Mouse (Mus musculus) right cerebral cortex, postnatal 4 days (tissue): ENCODE data around the gene Chaf1a.
"Not testable (repeated sequence)": the region's sequence is repeated elsewhere in the genome, so short reads cannot be mapped to it uniquely, and the experiment has no call there.

Experiments
- DNase-seq: peaks from one replicate; pipeline ENCODE4 v3.0.0-alpha.2; 2022

Gene Chaf1a

DNA sequence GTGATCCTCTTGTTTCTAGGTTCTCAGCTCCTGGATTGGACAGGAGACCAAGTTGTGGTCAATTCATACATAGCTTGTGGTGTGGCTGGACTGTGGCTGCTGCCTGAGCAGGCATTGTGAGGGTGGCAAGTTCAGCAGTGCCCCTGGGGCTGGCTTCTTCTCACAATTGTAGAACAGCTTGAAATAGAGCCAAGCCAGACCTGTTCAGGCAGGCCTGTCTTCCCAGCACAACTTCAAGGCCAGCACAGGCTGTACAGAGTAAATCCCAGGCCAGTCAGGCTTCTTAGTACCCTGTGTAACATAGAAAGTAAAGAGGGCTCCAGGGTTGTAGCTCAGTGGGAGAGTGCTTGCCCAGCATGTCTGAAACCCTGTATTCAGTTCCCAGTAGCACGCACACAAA, 52.6 kb downstream of the Chaf1a start:
- DNase-seq: no peak

DNA sequence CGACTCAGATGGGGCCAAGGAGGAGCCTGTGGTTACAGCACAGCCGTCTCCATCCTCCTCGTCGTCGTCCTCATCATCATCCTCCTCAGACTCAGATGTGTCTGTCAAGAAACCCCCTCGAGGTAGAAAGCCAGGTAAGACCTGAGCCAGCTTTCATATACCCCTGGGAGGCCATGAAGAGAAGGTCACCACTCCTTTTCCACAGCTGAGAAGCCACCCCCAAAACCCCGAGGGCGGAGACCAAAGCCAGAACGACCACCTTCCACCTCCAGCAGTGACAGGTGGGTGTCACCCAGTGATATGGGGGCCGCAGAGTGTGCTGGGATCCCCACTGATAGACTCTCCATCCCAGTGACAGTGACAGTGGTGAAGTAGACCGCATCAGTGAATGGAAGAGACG, 56.6 kb downstream of the Chaf1a start:
- DNase-seq: no peak

DNA sequence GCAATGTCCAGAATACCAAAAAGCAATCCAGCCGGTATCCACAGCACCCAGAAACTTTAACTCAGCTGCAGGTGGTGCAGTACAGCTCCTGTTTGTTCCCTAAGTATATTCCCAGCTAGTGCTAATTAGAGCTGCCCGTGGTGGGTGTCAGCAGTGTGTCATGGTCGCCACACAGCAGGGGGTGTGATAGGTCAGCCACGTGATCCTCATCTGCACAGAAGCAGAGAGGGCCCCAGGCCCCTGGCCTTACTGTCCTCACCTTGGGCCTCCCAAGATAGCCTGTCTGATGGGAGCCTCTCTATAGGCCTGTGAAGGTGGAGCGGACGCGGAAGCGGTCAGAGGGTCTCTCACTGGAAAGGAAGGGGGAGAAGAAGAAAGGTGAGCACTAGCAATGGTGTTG, 57.9 kb downstream of the Chaf1a start:
- DNase-seq: no peak

DNA sequence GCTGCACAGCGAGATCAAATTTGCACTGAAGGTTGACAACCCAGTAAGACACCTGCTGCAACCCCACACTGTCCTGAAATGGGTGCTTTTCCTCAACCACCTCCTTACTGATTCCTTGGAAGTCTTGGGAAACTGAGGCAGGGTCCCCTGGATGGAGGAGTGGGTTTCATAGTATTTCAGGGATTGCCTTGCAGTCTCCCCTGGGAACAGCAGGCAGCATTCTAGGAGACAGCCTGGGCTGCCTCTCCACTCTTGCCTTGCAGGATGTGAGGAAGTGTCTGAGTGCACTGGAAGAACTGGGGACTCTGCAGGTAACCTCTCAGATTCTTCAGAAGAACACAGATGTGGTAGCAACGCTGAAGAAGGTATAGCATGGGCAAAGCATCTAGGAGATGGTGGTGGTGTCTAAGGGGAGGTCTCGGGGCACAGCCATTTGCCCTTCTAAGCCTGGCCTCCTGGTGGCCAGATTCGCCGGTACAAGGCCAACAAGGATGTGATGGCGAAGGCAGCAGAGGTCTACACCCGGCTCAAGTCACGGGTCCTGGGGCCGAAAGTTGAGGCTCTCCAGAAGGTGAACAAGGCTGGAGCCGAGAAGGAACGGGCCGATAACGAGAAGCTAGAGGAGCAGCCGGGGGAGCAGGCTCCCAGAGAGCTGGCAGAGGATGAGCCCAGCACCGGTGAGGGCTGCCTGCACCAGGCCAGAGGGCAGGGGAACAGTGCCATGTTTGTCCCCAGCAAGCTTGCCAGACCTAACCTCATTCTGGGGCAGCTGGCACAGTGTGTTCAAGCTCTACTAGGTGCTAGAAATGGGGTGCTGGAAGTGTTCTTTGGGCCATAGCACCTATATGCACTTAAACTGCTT, 58.7 kb downstream of the Chaf1a start:
- DNase-seq: no peak

DNA sequence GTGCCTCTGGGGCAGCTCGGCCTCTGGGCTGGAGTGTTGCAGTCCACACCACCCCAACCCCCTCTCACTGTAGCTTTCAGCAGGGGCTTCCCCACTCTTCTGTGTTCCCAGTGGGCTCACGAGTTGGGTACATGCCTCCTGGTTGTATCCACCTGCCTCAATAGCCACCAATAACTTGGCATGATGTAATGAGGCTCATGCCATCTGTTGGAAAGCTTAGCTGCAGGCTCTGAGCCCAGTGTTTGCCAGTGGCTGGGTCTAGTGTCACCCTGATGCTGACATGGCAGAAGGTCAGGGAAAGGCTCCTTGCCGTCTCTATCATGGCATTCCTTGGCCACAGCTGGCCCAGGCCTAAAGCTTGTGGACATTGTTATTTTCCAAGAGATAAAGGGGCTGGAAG, 60.6 kb downstream of the Chaf1a start:
- no peak for DNase-seq

DNA sequence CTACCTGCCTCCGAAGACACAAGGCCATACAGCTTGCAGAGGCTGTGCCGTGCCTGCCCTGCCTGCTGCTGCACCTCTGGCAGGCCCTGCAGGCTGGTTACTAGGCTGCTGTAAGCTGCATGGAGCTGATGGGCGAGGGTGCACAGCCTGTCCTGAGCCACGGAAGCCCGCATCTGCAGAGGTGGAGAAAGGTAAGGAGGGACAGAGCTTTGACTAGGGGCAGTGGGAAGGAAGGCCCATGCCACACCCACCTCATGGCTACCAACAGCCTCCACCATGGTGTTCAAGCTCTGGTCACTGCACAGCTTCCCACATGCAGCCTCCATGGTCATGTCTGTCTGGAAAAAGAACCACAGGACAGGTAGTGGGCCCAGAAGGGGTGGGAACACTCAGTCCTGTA, 61.9 kb downstream of the Chaf1a start:
- no peak for DNase-seq

DNA sequence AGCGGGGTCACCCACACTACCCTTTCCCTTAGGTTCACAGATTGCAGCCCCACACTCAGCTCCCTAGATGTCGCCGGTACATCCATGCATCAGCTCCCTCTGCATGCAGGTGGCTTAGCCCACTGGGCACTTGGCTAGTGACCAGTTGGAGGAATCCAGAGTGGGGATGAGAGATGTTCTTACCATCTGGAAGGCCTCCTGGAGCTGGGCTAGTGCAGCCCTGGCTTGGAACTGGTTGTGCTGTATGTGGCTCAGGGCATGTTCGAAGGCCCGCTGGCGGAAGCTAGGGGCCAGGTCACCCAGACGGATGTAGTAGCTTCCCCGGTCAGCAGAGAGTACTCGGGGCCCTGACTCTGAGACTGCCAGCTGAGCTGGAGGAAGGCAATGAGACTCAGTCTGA, 62.7 kb downstream of the Chaf1a start:
- DNase-seq: no peak

DNA sequence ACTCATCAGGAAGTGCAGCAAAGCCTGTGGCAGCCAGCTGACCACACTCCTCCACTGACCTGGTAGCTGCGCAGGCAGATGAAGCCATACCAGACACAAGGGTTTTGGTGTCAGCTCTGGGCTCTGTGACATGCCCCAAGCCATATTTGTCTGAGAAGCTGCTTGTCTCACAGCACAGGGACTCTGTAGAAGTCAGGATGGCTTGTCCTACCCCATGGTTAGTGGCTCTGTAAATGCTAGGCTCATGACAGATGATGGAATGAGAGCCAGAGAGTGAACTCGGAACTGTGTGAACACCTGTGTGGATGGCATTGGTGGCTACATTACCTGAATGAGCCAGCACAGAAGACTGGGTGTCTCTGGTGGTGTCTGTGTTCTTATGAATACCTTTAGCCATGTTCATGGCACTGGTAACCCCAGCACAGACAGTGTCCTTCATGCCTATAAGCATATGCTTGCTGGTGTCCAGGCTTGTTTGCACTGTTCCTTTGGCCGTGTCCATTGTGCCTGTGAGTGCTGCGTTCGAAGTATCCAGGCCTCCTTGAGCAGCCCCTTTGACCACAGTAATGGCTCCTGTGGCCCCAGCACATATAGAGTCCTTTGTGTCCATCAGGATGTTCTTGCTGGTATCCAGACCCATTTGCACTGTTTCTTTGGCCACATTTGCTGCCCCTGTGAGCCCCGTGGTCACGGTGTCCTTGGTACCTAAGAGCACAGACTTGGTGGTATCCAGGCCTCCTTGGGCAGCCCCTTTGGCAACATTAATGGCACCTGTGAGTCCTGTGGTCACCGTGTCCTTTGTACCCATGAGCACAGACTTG, 63.4 kb downstream of the Chaf1a start:
- no peak for DNase-seq

DNA sequence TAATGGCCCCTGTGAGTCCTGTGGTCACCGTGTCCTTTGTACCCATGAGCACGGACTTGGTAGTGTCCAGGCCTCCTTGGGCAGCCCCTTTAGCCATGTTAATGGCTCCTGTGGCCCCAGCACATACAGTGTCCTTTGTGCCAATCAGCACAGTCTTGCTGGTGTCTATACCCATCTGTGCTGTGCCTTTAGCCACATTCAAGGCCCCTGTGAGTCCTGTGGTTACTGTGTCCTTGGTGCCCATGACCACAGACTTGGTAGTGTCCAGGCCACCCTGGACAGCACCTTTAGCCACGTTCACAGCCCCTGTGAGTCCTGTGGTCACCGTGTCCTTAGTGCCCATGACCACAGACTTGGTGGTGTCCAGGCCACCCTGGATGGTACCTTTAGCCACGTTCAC, 64.6 kb downstream of the Chaf1a start:
- not testable (repeated sequence) for DNase-seq

DNA sequence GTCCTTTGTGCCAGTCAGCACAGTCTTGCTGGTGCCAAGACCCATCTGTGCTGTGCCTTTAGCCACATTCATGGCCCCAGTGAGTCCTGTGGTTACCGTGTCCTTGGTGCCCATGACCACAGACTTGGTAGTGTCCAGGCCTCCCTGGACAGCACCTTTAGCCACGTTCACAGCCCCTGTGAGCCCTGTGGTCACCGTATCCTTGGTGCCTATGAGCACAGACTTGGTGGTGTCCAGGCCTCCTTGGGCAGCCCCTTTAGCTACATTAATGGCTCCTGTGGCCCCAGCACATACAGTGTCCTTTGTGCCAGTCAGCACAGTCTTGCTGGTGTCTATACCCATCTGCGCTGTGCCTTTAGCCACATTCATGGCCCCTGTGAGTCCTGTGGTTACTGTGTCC, 66.2 kb downstream of the Chaf1a start:
- not testable (repeated sequence) for DNase-seq

DNA sequence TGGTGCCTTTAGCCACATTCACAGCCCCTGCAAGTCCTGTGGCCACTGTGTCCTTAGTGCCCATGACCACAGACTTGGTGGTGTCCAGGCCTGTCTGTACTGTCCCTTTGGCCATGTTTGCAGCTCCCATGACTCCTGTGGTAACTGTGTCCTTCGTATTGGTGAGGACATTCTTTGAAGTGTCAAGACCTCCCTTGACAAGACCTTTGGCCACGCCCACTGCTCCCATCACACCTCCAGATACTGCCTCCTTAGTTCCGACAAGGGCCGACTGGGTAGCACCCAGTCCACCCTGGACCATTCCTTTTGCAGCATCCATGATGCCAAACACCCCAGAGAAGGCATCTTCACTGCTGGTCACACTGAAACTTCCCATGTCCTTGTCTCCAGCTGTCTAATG, 66.7 kb downstream of the Chaf1a start:
- DNase-seq: no peak

DNA sequence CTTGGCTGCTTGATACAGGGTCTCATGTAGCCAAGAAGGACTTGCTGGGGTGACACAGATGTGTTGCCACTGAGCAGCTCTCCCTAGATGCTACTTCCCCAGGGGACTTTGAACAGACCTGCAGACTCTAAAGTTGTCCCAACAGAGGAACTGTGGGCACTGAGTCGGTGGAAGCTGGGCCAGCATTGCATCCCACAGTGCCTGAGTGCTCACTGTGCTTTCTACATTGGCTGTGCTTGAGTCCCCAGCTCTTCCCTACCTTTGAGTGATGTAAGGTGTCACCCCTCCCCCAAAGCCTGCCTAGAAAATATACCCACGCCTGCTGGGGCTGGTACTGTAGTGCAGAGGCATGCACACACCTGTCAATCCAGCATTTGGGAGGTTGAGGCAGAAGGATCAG, 67.5 kb downstream of the Chaf1a start:
- no peak for DNase-seq

DNA sequence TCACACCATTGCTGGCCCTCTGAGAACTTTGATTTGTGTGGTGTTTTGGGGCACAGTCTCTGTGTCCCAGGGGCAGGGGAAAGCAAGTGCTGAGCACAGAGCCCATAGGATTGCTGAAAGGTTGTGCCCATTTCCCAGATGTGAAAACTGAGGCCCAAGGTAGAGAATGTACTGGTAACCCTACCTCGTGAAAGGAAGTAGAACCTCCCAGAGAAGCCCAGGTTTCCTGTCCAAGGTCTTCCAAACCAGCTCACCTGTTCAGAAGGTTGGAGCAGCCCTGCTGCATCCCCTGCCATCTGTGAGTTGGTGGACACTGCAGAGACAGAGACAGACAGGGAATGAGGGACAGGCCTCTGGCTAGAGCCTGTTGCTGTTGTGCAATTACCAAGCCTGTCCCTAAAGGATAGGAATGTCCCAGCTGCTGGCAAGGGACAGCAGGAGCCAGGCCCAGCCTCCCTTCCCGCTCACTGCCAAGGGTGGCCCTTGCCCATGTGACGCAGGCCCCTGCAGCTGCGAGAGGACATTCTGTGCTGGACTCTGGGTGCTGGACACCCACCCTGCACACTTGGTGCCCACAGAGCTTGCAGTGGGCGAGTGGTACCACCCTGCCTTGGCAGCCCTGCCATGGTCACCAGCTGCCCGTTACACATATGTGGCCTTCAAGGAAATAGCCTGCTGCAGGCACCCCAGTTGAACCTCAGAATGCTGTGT, 68.2 kb downstream of the Chaf1a start:
- no peak for DNase-seq

DNA sequence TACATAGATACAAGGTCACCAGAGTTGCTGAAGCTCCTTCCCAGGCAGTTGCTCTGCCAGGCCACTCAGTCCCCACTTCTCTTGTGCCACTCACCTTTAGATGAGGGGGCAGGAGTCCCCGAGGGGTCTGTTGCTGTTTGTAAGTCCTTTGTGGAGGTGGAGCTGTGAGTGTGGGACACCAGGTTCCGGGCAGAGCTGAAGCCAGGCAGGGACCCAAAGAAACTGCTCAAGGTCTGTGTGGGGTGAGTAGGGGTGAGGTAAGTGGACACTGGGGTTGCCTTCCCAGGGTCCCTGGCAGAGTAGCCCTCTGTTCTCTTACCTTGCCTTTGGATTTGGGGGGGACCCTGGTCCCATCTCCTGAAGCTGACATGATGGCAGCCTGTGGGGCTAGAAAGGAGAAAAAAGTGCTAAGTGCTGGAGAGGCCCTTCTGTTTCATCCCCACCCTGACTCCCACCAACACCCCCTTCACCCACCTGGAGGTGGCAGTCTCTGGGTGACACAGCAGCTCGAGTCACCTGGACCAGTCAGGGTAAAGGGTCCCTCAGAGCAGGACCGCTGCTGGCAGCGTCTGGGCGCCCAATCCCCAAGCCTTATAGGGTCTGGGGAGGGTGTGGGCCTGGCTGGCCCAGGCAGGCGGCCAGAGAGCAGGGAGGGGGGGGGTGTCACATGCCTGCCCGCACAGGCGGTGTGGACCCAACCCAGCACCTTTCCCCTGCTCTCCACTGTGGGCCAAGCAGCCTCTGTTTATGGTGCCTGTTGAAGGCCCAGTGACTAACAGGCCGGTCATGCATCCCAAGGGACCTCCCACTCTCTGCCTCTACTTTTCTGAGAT, 69.2 kb downstream of the Chaf1a start, which contains the start of gene Plin4:
Gene Plin4 (minus strand): TSS at position 585 of the 833 bp plus-strand sequence.
- DNase-seq: no peak

DNA sequence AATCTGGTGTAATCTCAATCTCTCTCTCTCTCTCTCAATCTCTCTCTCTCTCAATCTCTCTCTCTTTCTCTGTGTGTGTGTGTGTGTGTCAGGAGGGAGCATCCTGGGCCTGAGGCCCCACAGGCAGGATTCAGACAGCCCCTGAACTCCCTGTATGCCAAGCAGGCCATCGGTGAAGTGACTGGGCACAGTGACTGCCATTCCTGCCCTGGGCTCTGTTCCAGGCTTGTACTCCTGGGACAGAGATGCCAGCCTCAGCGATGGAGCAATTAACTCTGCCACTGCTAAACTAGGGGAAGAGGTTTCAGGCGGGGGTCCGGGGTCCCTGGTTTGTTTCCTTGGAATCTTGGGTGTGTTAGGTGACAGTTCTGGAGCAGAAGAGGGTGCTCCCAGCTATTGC, 70.3 kb downstream of the Chaf1a start:
- no peak for DNase-seq

DNA sequence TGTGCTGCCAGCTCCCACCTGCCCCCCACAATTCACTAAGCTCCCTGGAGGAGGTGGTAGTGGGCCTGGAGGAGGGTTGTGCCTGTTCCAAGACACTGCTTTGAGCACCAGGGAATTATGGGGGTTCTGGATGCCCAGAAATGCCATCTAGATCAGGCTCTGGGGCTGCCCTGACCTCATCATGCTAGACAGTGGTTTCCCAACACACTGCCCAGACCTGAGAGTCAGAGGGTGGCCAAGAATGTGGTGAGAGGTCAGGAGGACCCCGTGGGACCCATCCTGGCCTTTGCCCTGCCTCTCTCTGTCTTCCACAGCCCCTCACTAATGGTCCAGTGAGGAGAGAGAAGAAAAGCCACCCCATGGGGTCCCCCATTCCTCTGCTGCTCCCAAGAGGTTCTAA, 70.8 kb downstream of the Chaf1a start:
- DNase-seq: no peak

DNA sequence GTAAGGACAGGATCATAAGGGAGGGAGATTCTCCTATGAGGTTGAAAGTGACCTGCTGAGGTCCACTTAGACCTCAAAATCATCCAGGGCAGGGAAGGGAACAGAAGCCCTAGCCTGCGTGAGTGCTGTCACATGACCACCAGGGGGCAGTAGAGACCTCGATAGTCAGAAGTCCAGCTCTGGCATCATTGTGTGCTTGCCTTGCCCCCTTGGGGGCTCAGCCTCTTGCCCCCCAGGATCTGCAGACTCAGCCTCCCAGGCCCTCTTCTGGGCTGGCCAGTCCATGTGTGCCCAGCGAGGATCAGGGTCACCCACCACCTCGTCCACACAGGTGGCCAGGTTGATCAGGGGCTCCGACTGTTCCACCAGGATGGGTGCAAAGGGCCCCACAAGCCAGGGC, 71.6 kb downstream of the Chaf1a start:
- peak; percentile 67 for DNase-seq

DNA sequence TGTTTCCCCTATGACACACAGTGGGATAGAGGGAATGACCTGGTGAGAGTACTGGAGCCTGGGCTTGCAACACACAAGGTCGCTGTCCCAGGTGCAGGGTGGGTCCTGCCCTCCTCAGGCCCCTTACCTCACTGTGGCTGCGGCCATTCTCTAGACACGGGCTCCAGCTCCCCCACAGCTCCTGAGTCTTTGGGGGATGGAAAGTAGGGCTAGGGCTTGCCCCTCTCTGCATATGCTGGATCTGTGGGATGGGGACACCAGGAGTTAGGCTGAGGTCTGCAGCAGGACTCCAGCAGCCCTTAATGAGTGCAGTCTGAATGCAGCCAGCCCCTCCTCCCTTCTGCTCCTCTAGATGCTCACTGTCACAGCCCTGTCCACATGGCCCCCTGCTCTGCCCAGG, 72.5 kb downstream of the Chaf1a start:
- DNase-seq: no peak

DNA sequence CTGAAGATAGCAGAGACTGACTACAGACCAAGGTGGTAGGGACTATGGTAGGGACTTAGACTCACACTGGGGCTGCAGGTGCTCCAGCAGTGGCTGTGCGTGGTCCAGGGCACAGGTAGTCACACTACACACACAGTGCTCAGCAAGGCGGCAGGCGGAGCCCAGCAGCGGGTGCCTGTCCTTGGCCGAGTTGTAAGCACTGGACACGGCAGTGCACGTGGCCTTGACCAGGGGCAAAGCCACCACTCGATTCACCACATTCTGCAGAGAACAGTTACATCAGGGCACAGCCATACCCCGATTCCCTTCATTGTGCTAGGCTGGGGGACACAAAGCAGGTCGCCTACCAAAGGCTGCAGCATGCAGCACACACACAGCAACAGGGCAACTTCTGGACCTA, 76.0 kb downstream of the Chaf1a start:
- DNase-seq: no peak

DNA sequence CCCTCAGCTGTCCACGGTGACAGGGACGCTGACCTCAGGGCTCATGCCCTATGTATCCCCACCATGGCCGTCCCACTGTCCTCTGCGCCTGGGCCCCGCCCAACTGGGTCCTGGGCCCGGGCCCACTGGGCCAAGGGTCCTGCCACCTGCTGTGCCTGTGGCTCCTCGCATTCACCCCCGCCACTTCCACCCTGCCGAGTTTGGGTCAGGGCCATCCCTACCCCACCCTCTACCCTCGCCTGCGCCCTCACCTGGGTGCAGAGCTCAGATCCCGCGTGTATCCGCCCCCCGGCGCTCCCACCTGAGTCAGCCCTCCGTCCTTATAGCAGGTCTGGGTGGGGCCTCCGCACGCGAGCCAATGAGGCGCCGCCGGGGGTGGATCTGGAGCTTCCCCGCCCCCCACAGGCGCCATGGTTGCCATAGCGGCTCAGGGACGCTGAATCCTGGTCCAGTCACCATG, 77.0 kb downstream of the Chaf1a start, which contains the start of gene Plin5:
Gene Plin5 (minus strand): TSS at position 346 of the 460 bp plus-strand sequence.
- peak; percentile 64 for DNase-seq

DNA sequence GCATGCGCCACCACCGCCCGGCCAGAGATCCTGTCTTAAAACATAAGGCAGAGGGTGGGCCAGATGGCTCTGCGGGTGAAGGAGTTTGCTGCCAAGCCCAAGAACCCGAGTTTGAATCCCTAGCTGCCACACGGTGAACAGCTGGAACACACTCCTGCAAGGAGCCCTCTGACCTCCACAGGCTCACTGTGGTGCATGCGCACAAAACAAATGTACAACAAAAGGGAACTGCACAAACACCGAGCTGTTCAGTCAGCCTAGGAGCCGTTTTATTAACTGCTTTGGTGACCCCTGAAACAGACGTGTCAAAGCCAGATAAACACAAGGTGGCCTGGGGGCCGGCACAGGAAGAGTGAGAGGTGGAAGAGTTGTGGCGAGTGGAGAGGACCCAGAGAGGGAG, 79.2 kb downstream of the Chaf1a start:
- no peak for DNase-seq
